Mouse (Mus musculus): ENCODE measurements around the gene Ccl3.

Gene Ccl3

GRCm38 (mm10) chr11:83649305-83649841 lies at the start of gene Ccl3:
Gene Ccl3 (minus strand): TSS chr11:83649355.
- DNase-seq, result no peak

- DNase-seq, result no peak
These were observed 42.9 kb upstream of the Ccl3 start for GRCm38 (mm10) chr11:83692008-83692407.

GRCm38 (mm10) chr11:83689918-83690317 lies 40.8 kb upstream of the Ccl3 start:
- DNase-seq, result no peak

- DNase-seq, result no peak
These were observed 26.5 kb upstream of the Ccl3 start for GRCm38 (mm10) chr11:83675665-83676064.

GRCm38 (mm10) chr11:83671743-83672142 lies 22.6 kb upstream of the Ccl3 start:
- no peak for DNase-seq

GRCm38 (mm10) chr11:83663532-83663931 lies 14.4 kb upstream of the Ccl3 start:
- no peak for DNase-seq

GRCm38 (mm10) chr11:83662204-83662603 lies 13.0 kb upstream of the Ccl3 start, which contains the start of gene Ccl4:
Gene Ccl4 (plus strand): TSS chr11:83662584.
- no peak for DNase-seq

GRCm38 (mm10) chr11:83658797-83659196 lies 9.6 kb upstream of the Ccl3 start:
- DNase-seq, result no peak

- DNase-seq, result no peak
These were observed 8.4 kb upstream of the Ccl3 start for GRCm38 (mm10) chr11:83657508-83657907.

- no peak for DNase-seq
These were observed 5.5 kb upstream of the Ccl3 start for GRCm38 (mm10) chr11:83654606-83655005.

- DNase-seq, result no peak
These were observed 2.6 kb downstream of the Ccl3 start for GRCm38 (mm10) chr11:83646356-83647149.

GRCm38 (mm10) chr11:83645521-83645920 lies 3.6 kb downstream of the Ccl3 start, which contains the start of gene Rpl9-ps1:
Gene Rpl9-ps1 (minus strand): TSS chr11:83645621.
- DNase-seq, result no peak

GRCm38 (mm10) chr11:83641216-83641615 lies 7.9 kb downstream of the Ccl3 start:
- no peak for DNase-seq

GRCm38 (mm10) chr11:83640141-83640540 lies 9.0 kb downstream of the Ccl3 start:
- no peak for DNase-seq

GRCm38 (mm10) chr11:83639533-83639932 lies 9.6 kb downstream of the Ccl3 start:
- DNase-seq, result peak; percentile 27

- no peak for DNase-seq
These were observed 10.2 kb downstream of the Ccl3 start for GRCm38 (mm10) chr11:83638934-83639333.

GRCm38 (mm10) chr11:83636742-83637235 lies 12.4 kb downstream of the Ccl3 start:
- DNase-seq, result no peak

GRCm38 (mm10) chr11:83634898-83635297 lies 14.3 kb downstream of the Ccl3 start:
- DNase-seq, result no peak

- no peak for DNase-seq
These were observed 14.7 kb downstream of the Ccl3 start for GRCm38 (mm10) chr11:83634425-83634824.

- DNase-seq, result peak; percentile 41
These were observed 16.4 kb downstream of the Ccl3 start for GRCm38 (mm10) chr11:83632744-83633143.

GRCm38 (mm10) chr11:83631065-83631464 lies 18.1 kb downstream of the Ccl3 start:
- no peak for DNase-seq

GRCm38 (mm10) chr11:83630630-83631029 lies 18.5 kb downstream of the Ccl3 start:
- no peak for DNase-seq

- no peak for DNase-seq
These were observed 20.3 kb downstream of the Ccl3 start for GRCm38 (mm10) chr11:83628808-83629207.

- DNase-seq, result no peak
These were observed 25.6 kb downstream of the Ccl3 start for GRCm38 (mm10) chr11:83623586-83623985.
